Mouse (Mus musculus): ENCODE data around the gene Hspa1a. TPM values are rescaled to one million over a fixed set of nuclear protein-coding genes. Genes with fewer than 3 reads are reported as not detected.
"Not testable (repeated sequence)": the region's sequence is repeated elsewhere in the genome, so short reads cannot be mapped to it uniquely, and the experiment has no call there.

The Hspa1a gene
- polyA plus RNA-seq, 1 experiment: 1.9 TPM

DNA sequence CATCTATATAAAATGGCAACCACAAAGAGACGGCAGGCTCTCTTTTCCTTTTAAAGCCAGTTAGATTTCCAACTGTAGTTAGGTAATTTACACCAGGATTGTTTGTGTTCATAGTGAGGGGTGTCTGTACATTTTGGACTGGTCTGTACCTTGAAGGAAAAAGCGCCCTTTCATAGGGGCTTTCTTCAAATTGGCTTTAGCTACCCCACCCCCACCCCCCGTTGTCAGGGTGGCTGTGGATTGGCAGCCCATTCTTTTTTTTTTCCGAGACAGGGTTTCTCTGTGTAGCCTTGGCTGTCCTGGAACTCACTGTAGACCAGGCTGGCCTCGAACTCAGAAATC is 25.2 kb upstream of the Hspa1a start:
- peaks cover 5% of the 10 kb centered on the region for H3K4me1 ChIP-seq (ENCODE audit: control insufficient read depth, insufficient read depth, low read length)

DNA sequence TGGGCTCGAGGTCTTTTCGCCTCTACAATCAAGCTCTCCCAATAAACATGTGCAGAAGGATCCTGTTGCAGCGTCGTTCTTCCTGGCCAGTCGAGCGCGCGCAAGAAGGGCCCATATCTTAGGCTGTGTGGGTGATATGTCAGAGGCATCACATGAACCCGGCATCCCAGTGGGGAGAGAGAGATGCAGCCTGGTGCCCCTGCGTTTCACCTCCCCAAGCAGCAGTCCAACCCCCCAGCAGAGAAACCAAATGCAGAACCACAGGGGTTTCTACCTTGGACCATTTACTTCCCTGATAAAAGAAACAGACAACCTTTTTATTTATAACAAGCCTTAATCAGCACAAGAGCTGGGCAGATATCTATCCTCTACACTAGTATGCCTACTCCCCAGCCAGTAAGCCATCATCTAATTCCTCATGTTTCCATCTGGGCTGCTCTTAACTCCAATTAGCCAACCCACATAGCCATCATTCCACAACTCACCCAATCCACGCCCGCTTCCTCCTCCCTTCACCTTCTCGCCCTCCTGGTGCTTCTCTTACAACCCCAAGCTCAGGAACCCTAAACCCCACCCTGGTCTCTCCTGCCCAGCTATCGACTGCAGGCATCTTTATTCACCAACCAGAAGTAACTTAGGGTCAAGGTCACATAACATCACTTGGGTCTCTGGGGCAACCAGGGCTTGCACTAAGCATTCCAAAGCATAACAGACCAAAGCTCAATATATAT is 24.6 kb upstream of the Hspa1a start:
- no peaks in the 10 kb centered on the region for H3K9me3 ChIP-seq (replicated peaks; ENCODE audit: control insufficient read depth, insufficient read depth, low read length, poor library complexity, severe bottlenecking)
- peaks cover 5% of the 10 kb centered on the region for H3K36me3 ChIP-seq (ENCODE audit: control insufficient read depth, insufficient read depth, low read length, poor library complexity, severe bottlenecking)
- TF ChIP-seq CTCF (IDR thresholded peaks at IDR 0.05; ENCODE audit: low read depth, low read length): no peak
- 0 out of 2 replicates have a peak overlapping the region, but pooled peaks have one; percentile 10 for H3K27ac ChIP-seq (ENCODE audit: insufficient read depth, low read length)
- no peak overlapping the region for H3K4me3 ChIP-seq (ENCODE audit: low read depth, low read length)
- H3K4me1 ChIP-seq (ENCODE audit: control insufficient read depth, insufficient read depth, low read length): peaks cover 5% of the 10 kb centered on the region
- no peak overlapping the region for H3K9ac ChIP-seq (ENCODE audit: low read depth, poor library complexity, severe bottlenecking)
- H3K27me3 ChIP-seq (ENCODE audit: control insufficient read depth, insufficient read depth, low read length, poor library complexity, severe bottlenecking): no peaks in the 10 kb centered on the region

More for the DNA sequence above, 25.2 kb upstream of the Hspa1a start:
- Histone ChIP-seq H3K36me3 (ENCODE audit: control insufficient read depth, insufficient read depth, low read length, poor library complexity, severe bottlenecking) (peaks cover 5% of the 10 kb centered on the region), H3K9me3 (replicated peaks; ENCODE audit: control insufficient read depth, insufficient read depth, low read length, poor library complexity, severe bottlenecking) (no peaks in the 10 kb centered on the region), H3K27me3 (ENCODE audit: control insufficient read depth, insufficient read depth, low read length, poor library complexity, severe bottlenecking) (no peaks in the 10 kb centered on the region), H3K4me3 (ENCODE audit: low read depth, low read length) (no peak overlapping the region), H3K9ac (ENCODE audit: low read depth, poor library complexity, severe bottlenecking) (no peak overlapping the region), H3K27ac (ENCODE audit: insufficient read depth, low read length) (no peak overlapping the region)
- TF ChIP-seq POLR2A (IDR thresholded peaks at IDR 0.05; ENCODE audit: insufficient read depth, low read length): no peak
- TF ChIP-seq CTCF (IDR thresholded peaks at IDR 0.05; ENCODE audit: low read depth, low read length): no peak

DNA sequence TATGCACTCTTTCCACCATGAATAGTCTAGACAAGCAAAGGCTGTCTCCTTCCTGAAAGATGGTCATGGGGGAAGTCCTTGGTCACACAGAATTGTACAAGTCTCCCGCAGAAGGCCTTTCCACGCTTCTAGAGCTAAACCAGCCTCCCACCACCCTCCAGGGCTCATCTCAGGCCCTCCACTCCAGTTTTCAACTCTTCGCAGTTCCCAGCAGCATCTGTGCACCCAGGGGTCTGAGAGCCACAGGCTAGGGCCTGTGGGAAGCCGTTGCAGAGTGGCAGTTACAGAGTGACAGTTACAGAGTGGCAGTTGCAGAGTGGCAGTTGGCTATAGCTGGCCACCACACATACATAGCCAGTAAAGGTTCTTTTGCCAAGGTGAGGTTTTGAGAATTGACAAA is 24.0 kb upstream of the Hspa1a start:
- H3K27ac ChIP-seq (ENCODE audit: insufficient read depth, low read length); H3K36me3 ChIP-seq (ENCODE audit: control insufficient read depth, insufficient read depth, low read length, poor library complexity, severe bottlenecking); H3K9me3 ChIP-seq (replicated peaks; ENCODE audit: control insufficient read depth, insufficient read depth, low read length, poor library complexity, severe bottlenecking); H3K9ac ChIP-seq (ENCODE audit: low read depth, poor library complexity, severe bottlenecking); H3K4me3 ChIP-seq (ENCODE audit: low read depth, low read length); H3K4me1 ChIP-seq (ENCODE audit: control insufficient read depth, insufficient read depth, low read length); H3K27me3 ChIP-seq (ENCODE audit: control insufficient read depth, insufficient read depth, low read length, poor library complexity, severe bottlenecking): not testable (repeated sequence)

DNA sequence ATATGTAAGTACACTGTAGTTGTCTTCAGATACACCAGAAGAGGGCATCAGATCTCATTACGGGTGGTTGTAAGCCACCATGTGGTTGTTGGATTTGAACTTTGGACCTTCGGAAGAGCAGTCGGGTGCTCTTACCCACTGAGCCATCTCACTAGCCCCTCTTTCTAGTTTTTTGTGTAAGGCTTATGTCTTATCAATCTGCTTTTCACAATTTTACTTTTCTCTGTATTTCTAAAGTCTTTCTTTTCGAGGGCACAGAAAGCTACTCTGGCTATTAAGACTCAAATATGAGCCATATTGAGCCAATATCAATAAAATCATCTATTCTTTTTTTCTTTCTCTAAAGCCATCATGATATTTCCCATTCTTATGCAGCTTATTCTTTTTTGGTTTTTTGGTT is 23.2 kb upstream of the Hspa1a start:
- H3K4me1 ChIP-seq (ENCODE audit: control insufficient read depth, insufficient read depth, low read length); H3K27me3 ChIP-seq (ENCODE audit: control insufficient read depth, insufficient read depth, low read length, poor library complexity, severe bottlenecking); H3K36me3 ChIP-seq (ENCODE audit: control insufficient read depth, insufficient read depth, low read length, poor library complexity, severe bottlenecking); H3K9ac ChIP-seq (ENCODE audit: low read depth, poor library complexity, severe bottlenecking); H3K4me3 ChIP-seq (ENCODE audit: low read depth, low read length); H3K9me3 ChIP-seq (replicated peaks; ENCODE audit: control insufficient read depth, insufficient read depth, low read length, poor library complexity, severe bottlenecking); H3K27ac ChIP-seq (ENCODE audit: insufficient read depth, low read length): not testable (repeated sequence)

DNA sequence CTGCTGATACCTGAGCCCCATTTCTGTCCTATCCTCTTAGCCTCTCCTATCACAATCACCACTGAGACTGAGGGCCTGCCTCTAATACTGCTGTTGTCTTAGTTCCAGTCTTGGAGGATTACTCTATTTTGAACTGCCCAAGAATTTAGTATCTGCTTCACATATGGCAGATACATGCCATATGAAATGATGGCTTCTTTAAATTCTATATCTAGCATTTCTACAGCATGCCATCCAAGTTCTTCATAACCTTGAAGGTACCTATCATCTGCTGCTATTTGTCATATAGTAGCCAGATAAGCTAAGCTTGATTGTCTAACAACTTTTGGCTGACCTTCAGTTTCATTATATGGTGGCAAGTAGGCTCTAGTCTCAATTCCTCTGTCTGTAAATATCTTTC is 22.8 kb upstream of the Hspa1a start:
- peaks cover 8% of the 10 kb centered on the region for H3K36me3 ChIP-seq (ENCODE audit: control insufficient read depth, insufficient read depth, low read length, poor library complexity, severe bottlenecking)

DNA sequence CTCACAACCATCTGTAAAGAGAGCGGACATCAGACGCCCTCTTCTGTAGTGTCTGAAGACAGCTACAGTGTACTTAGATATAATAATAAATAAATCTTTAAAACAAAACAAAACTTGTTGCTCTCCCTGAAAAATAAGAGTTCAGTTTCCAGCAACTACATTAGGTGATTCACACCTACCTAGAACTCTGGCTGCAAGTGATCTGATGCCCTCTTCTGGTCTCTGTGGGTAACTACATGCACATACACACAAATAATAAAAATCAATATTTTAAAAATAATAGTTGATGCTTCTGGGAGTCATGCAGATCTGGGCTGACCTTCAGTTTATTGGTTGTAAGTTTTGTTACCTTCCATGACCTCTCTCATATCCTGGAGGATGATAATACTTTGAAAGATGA is 12.3 kb upstream of the Hspa1a start:
- TF ChIP-seq CTCF (IDR thresholded peaks at IDR 0.05; ENCODE audit: low read depth, low read length): no peak
- no peak for TF ChIP-seq EP300 (IDR thresholded peaks at IDR 0.05; ENCODE audit: insufficient read depth, low read depth, low read length)
- no peak for TF ChIP-seq POLR2A (IDR thresholded peaks at IDR 0.05; ENCODE audit: insufficient read depth, low read length)
- Histone ChIP-seq H3K4me3 (ENCODE audit: low read depth, low read length) (no peak overlapping the region), H3K27me3 (ENCODE audit: control insufficient read depth, insufficient read depth, low read length, poor library complexity, severe bottlenecking) (no peaks in the 10 kb centered on the region)

More for the DNA sequence above, 22.8 kb upstream of the Hspa1a start:
- Histone ChIP-seq H3K4me3 (ENCODE audit: low read depth, low read length) (no peak overlapping the region), H3K9ac (ENCODE audit: low read depth, poor library complexity, severe bottlenecking) (no peak overlapping the region), H3K27me3 (ENCODE audit: control insufficient read depth, insufficient read depth, low read length, poor library complexity, severe bottlenecking) (no peaks in the 10 kb centered on the region), H3K27ac (ENCODE audit: insufficient read depth, low read length) (no peak overlapping the region; the same call in 1 of the 2 replicates), H3K4me1 (ENCODE audit: control insufficient read depth, insufficient read depth, low read length) (peaks cover 5% of the 10 kb centered on the region), H3K9me3 (replicated peaks; ENCODE audit: control insufficient read depth, insufficient read depth, low read length, poor library complexity, severe bottlenecking) (no peaks in the 10 kb centered on the region)
- TF ChIP-seq EP300 (IDR thresholded peaks at IDR 0.05; ENCODE audit: insufficient read depth, low read depth, low read length) (no peak), CTCF (IDR thresholded peaks at IDR 0.05; ENCODE audit: low read depth, low read length) (no peak), POLR2A (IDR thresholded peaks at IDR 0.05; ENCODE audit: insufficient read depth, low read length) (no peak)

More for the DNA sequence above, 12.3 kb upstream of the Hspa1a start:
- Histone ChIP-seq H3K36me3 (ENCODE audit: control insufficient read depth, insufficient read depth, low read length, poor library complexity, severe bottlenecking) (peaks cover 32% of the 10 kb centered on the region), H3K4me1 (ENCODE audit: control insufficient read depth, insufficient read depth, low read length) (no peaks in the 10 kb centered on the region), H3K9ac (ENCODE audit: low read depth, poor library complexity, severe bottlenecking) (no peak overlapping the region), H3K27ac (ENCODE audit: insufficient read depth, low read length) (no peak overlapping the region), H3K9me3 (replicated peaks; ENCODE audit: control insufficient read depth, insufficient read depth, low read length, poor library complexity, severe bottlenecking) (no peaks in the 10 kb centered on the region)

All from ES-Bruce4 (cell line).